Mouse (Mus musculus) CH12.LX (cell line): ENCODE measurements around the gene Itsn1. TPM values are rescaled to one million over a fixed set of nuclear protein-coding genes. Genes with fewer than 3 reads are reported as not detected.

ENCODE experiments used
- DNase-seq: peaks from one replicate; pipeline ENCODE4 v3.0.0-alpha.2; 2013; ENCODE audit errors: extremely low read depth
- H3K27ac ChIP-seq: 2 replicates; pipeline ENCODE4 v1.5.1; 2012; ENCODE audit warnings: low read depth, mild to moderate bottlenecking, control low read depth, moderate library complexity; ENCODE audit not compliant: insufficient read depth
- H3K27me3 ChIP-seq: replicated peaks from 2 replicates; pipeline ENCODE3; 2012; ENCODE audit warnings: inconsistent platforms
- H3K36me3 ChIP-seq, 2 experiments: replicated peaks in 1 of 2; 2 replicates each; pipeline versions ENCODE3 to v1.6.1; 2012; ENCODE audit warnings: inconsistent platforms in 1 of 2, low read length in 1 of 2, mild to moderate bottlenecking in 1 of 2, mixed read lengths in 1 of 2, moderate library complexity in 1 of 2; ENCODE audit not compliant: control insufficient read depth in 1 of 2, insufficient read depth in 1 of 2
- H3K4me1 ChIP-seq, 2 experiments: 2 replicates each; pipeline ENCODE4 v1.6.1; 2012; ENCODE audit warnings: inconsistent platforms in 1 of 2, moderate library complexity in 1 of 2; ENCODE audit not compliant: insufficient read depth in 2 of 2, control insufficient read depth in 1 of 2
- H3K4me2 ChIP-seq: 2 replicates; pipeline ENCODE4 v1.6.1; 2012; ENCODE audit warnings: low read depth, mild to moderate bottlenecking, control low read depth; ENCODE audit not compliant: poor library complexity, insufficient read depth, severe bottlenecking
- H3K4me3 ChIP-seq, 3 experiments: fragments of 150-350 bp in 1 of 3; sonication (generic) in 1 of 3; replicated peaks in 1 of 3; 2 replicates each; pipeline versions ENCODE3 to v1.5.1; 2011 to 2012; ENCODE audit warnings: low read depth in 2 of 3, low read length in 2 of 3, mild to moderate bottlenecking in 2 of 3, moderate library complexity in 2 of 3, control low read depth in 1 of 3, improper control_type of control experiment in 1 of 3, inconsistent platforms in 1 of 3, mixed read lengths in 1 of 3; ENCODE audit not compliant: poor library complexity in 1 of 3
- H3K79me2 ChIP-seq: replicated peaks from 2 replicates; pipeline ENCODE4 v1.6.1; 2012; ENCODE audit warnings: mild to moderate bottlenecking, moderate library complexity; ENCODE audit not compliant: control insufficient read depth, poor library complexity, insufficient read depth, severe bottlenecking; ENCODE audit errors: extremely low read depth
- H3K9ac ChIP-seq: 2 replicates; pipeline ENCODE4 v1.6.1; 2012; ENCODE audit warnings: low read depth, mild to moderate bottlenecking, control low read depth, moderate library complexity; ENCODE audit not compliant: insufficient read depth
- H3K9me3 ChIP-seq: replicated peaks from 2 replicates; pipeline ENCODE3; 2012; ENCODE audit warnings: low read length, inconsistent platforms, mixed read lengths
- BHLHE40 ChIP-seq: IDR thresholded peaks from 2 replicates; pipeline ENCODE4 v1.6.1; 2011; ENCODE audit warnings: mild to moderate bottlenecking, low read depth, low read length, improper control_type of control experiment
- CHD1 ChIP-seq: IDR thresholded peaks from 2 replicates; pipeline ENCODE4 v1.6.1; 2012; ENCODE audit warnings: low read depth, low read length, improper control_type of control experiment, inconsistent platforms
- CHD2 ChIP-seq: IDR thresholded peaks from 2 replicates; pipeline ENCODE4 v1.6.1; 2011; ENCODE audit warnings: low read length, improper control_type of control experiment
- CTCF ChIP-seq, 2 experiments: IDR thresholded peaks in 1 of 2; conservative IDR thresholded peaks in 1 of 2; 2 replicates each; pipeline ENCODE4 v1.5.1; 2011 to 2012; ENCODE audit warnings: low read depth in 2 of 2, low read length in 2 of 2, improper control_type of control experiment in 1 of 2, inconsistent platforms in 1 of 2, mild to moderate bottlenecking in 1 of 2, moderate library complexity in 1 of 2
- E2F4 ChIP-seq: IDR thresholded peaks from 2 replicates; pipeline ENCODE4 v1.6.1; 2011; ENCODE audit warnings: low read depth, low read length, improper control_type of control experiment; ENCODE audit not compliant: insufficient replicate concordance
- EP300 ChIP-seq: IDR thresholded peaks from 2 replicates; pipeline ENCODE4 v1.6.1; 2011; ENCODE audit warnings: low read length, improper control_type of control experiment
- ETS1 ChIP-seq: conservative IDR thresholded peaks from 2 replicates; pipeline ENCODE4 v1.6.1; 2012; ENCODE audit warnings: low read depth, mild to moderate bottlenecking, inconsistent platforms, low read length, improper control_type of control experiment, moderate library complexity
- IRF4 ChIP-seq: IDR thresholded peaks from 2 replicates; pipeline ENCODE4 v1.6.1; 2014; ENCODE audit warnings: low read depth, mild to moderate bottlenecking, inconsistent platforms, low read length, improper control_type of control experiment
- JUND ChIP-seq: conservative IDR thresholded peaks from 2 replicates; pipeline ENCODE4 v1.6.1; 2011; ENCODE audit warnings: low read depth, low read length, improper control_type of control experiment
- MEF2A ChIP-seq: IDR thresholded peaks from 2 replicates; pipeline ENCODE4 v1.6.1; 2014; ENCODE audit warnings: low read depth, mild to moderate bottlenecking, inconsistent platforms, low read length, improper control_type of control experiment, borderline replicate concordance
- MXI1 ChIP-seq: IDR thresholded peaks from 2 replicates; pipeline ENCODE4 v1.6.1; 2011; ENCODE audit warnings: mild to moderate bottlenecking, low read depth, low read length, improper control_type of control experiment
- MYC ChIP-seq: IDR thresholded peaks from 2 replicates; pipeline ENCODE4 v1.6.1; 2011; ENCODE audit warnings: low read depth, mild to moderate bottlenecking, improper control_type of control experiment, low read length
- NELFE ChIP-seq: IDR thresholded peaks from 2 replicates; pipeline ENCODE4 v1.6.1; 2011; ENCODE audit warnings: low read depth, low read length, improper control_type of control experiment
- POLR2A ChIP-seq: IDR thresholded peaks from 2 replicates; pipeline ENCODE4 v1.6.1; 2011; ENCODE audit warnings: low read depth, mild to moderate bottlenecking, improper control_type of control experiment, low read length
- POLR2AphosphoS2 ChIP-seq: IDR thresholded peaks from 2 replicates; pipeline ENCODE4 v1.6.1; 2011; ENCODE audit warnings: low read depth, low read length, improper control_type of control experiment
- RAD21 ChIP-seq: IDR thresholded peaks from 2 replicates; pipeline ENCODE4 v1.6.1; 2011; ENCODE audit warnings: low read depth, mild to moderate bottlenecking, low read length, improper control_type of control experiment, moderate library complexity
- SIN3A ChIP-seq: IDR thresholded peaks from 2 replicates; pipeline ENCODE4 v1.6.1; 2012; ENCODE audit warnings: low read length, improper control_type of control experiment, inconsistent platforms
- SMC3 ChIP-seq: IDR thresholded peaks from 2 replicates; pipeline ENCODE4 v1.6.1; 2011; ENCODE audit warnings: low read depth, low read length, improper control_type of control experiment
- TBP ChIP-seq: conservative IDR thresholded peaks from 2 replicates; pipeline ENCODE4 v1.6.1; 2011; ENCODE audit warnings: low read depth, low read length, improper control_type of control experiment
- TCF12 ChIP-seq: IDR thresholded peaks from 2 replicates; pipeline ENCODE4 v1.6.1; 2014; ENCODE audit warnings: low read depth, mild to moderate bottlenecking, inconsistent platforms, low read length, improper control_type of control experiment
- USF1 ChIP-seq: IDR thresholded peaks from 2 replicates; pipeline ENCODE4 v1.6.1; 2014; ENCODE audit warnings: low read depth, mild to moderate bottlenecking, inconsistent platforms, low read length, improper control_type of control experiment
- USF2 ChIP-seq: conservative IDR thresholded peaks from 2 replicates; pipeline ENCODE4 v1.6.1; 2011; ENCODE audit warnings: low read depth, low read length, improper control_type of control experiment
- ZC3H11A ChIP-seq: IDR thresholded peaks from 2 replicates; pipeline ENCODE4 v1.6.1; 2012; ENCODE audit warnings: low read depth, mild to moderate bottlenecking, inconsistent platforms, low read length, improper control_type of control experiment
- ZKSCAN1 ChIP-seq: IDR thresholded peaks from 2 replicates; pipeline ENCODE4 v1.6.1; 2012; ENCODE audit warnings: low read depth, inconsistent platforms, low read length, improper control_type of control experiment, borderline replicate concordance
- ZNF384 ChIP-seq: IDR thresholded peaks from 2 replicates; pipeline ENCODE4 v1.6.1; 2012; ENCODE audit warnings: low read depth, low read length, improper control_type of control experiment, inconsistent platforms
- dilution Hi-C: fragments of 300-500 bp; cut with MboI; formaldehyde crosslinking; loops from 2 replicates; pipeline ENCODE4 v1.14.3; 2020; ENCODE audit warnings: low sequenced_read_pairs; ENCODE audit not compliant: extremely low pct_unique_long_range_greater_than_20kb, extremely low pct_ligation_motif_present
- in situ Hi-C: fragments of 300-500 bp; cut with MboI; formaldehyde crosslinking; loops from 3 replicates; pipeline ENCODE4 v1.14.3; 2019; ENCODE audit warnings: low sequenced_read_pairs, low pct_ligation_motif_present, low pct_unique_long_range_greater_than_20kb, mixed read lengths
- polyA plus RNA-seq: library from polyadenylated mRNA; unstranded; fragments of >175 nt; gene quantifications from 2 replicates; pipeline ENCODE4 v1.2.1, GENCODE M21; 2012; ENCODE audit warnings: low read depth; ENCODE audit not compliant: insufficient read length
- total RNA-seq, 2 experiments: library from RNA; depleted of rRNA; stranded (reverse); fragments of 300-350 nt in 1 of 2; fragments of >200 nt in 1 of 2; gene quantifications; 2 replicates each; pipeline ENCODE4 v1.2.3; 2012 to 2014

The Itsn1 gene
- total and polyA plus RNA-seq, 3 experiments: 32.5 to 54.5 (median 46.3) TPM

GRCm38 (mm10) chr16:91689791-91690190, 39.3 kb upstream of the Itsn1 start:
- Histone ChIP-seq H3K4me1 (peaks cover 9 to 53% of the 10 kb centered on the region in 2 experiments), H3K79me2 (peaks cover 29% of the 10 kb centered on the region), H3K4me3 (peak overlapping the region in 1 of 3 experiments; percentile 0), H3K4me2 (peak overlapping the region; percentile 96), H3K9ac (peak overlapping the region; percentile 52), H3K36me3 (peaks cover 34 to 56% of the 10 kb centered on the region in 2 experiments), H3K9me3 (no peaks in the 10 kb centered on the region), H3K27me3 (no peaks in the 10 kb centered on the region), H3K27ac (peak overlapping the region; percentile 3; the same call in 1 of the 2 replicates)
- in situ Hi-C loops (no loop called here), dilution Hi-C loops (no loop called here)
- DNase-seq: peak; percentile 75
- peak; percentile 46 for TF ChIP-seq POLR2A
- TF ChIP-seq SIN3A: 0 out of 2 replicates have a peak, but pooled peaks have one; percentile 0
- no peak for TF ChIP-seq CTCF (conservative IDR thresholded peaks at IDR 0.05 in 1 of 2, IDR thresholded peaks at IDR 0.05 in 1 of 2; ENCODE audit: low read depth in 2 of 2, low read length in 2 of 2)
- no peak for TF ChIP-seq USF1
- TF ChIP-seq IRF4: peak; percentile 14; the same call in 1 of the 2 replicates
- no peak for TF ChIP-seq CHD1
- peak; percentile 76 for TF ChIP-seq BHLHE40
- no peak for TF ChIP-seq E2F4
- TF ChIP-seq EP300: peak; percentile 81

GRCm38 (mm10) chr16:91694455-91695084, 34.5 kb upstream of the Itsn1 start:
- H3K4me2 ChIP-seq: no peak overlapping the region
- in situ Hi-C loops (no loop called here), dilution Hi-C loops (no loop called here)
- peaks cover 2% of the 10 kb centered on the region; the same call in 1 of the 2 replicates for H3K79me2 ChIP-seq
- peak; percentile 81 for DNase-seq
- H3K27me3 ChIP-seq: no peaks in the 10 kb centered on the region
- H3K36me3 ChIP-seq: peaks cover 61 to 78% of the 10 kb centered on the region in 2 experiments
- H3K27ac ChIP-seq: no peak overlapping the region
- TF ChIP-seq CHD2 (no peak), MXI1 (no peak; the same call in 1 of the 2 replicates), TBP (no peak), POLR2A (0 out of 2 replicates have a peak, but pooled peaks have one; percentile 21), SMC3 (peak; percentile 86), ETS1 (no peak), CTCF (conservative IDR thresholded peaks at IDR 0.05 in 1 of 2, IDR thresholded peaks at IDR 0.05 in 1 of 2; ENCODE audit: low read depth in 2 of 2, low read length in 2 of 2) (peak; percentile 81 to 99), MYC (0 out of 2 replicates have a peak, but pooled peaks have one; percentile 57), BHLHE40 (peak; percentile 76), RAD21 (peak; percentile 86), TCF12 (peak; percentile 23; the same call in 1 of the 2 replicates), ZNF384 (no peak), ZKSCAN1 (no peak), POLR2AphosphoS2 (no peak), JUND (peak; percentile 25; the same call in 1 of the 2 replicates), MEF2A (0 out of 2 replicates have a peak, but pooled peaks have one; percentile 11), USF2 (no peak), ZC3H11A (no peak), IRF4 (peak; percentile 35; the same call in 1 of the 2 replicates), NELFE (peak; percentile 58; the same call in 1 of the 2 replicates)
- TF ChIP-seq, all 38 proteins: peak for 11
- Histone ChIP-seq H3K9me3 (peaks cover 5% of the 10 kb centered on the region), H3K4me1 (peaks cover 3 to 29% of the 10 kb centered on the region in 2 experiments; a peak in 2 of 4 replicates), H3K9ac (no peak overlapping the region), H3K4me3 (no peak overlapping the region)
